Mouse (Mus musculus) left cerebral cortex, adult 11 months (tissue): ENCODE measurements around the gene Dusp12.

Experiments used
- DNase-seq: peaks from one replicate; pipeline ENCODE4 v3.0.0; 2022; ENCODE audit warnings: low spot score

The Dusp12 gene

GRCm38 (mm10) chr1:170862435-170862717 lies 23.0 kb downstream of the Dusp12 start:
- no peak for DNase-seq

GRCm38 (mm10) chr1:170861671-170862434 lies 23.5 kb downstream of the Dusp12 start:
- DNase-seq: no peak

- DNase-seq: no peak
These were observed 26.5 kb downstream of the Dusp12 start for GRCm38 (mm10) chr1:170858872-170859271.

GRCm38 (mm10) chr1:170857369-170857768 lies 28.0 kb downstream of the Dusp12 start:
- DNase-seq: no peak

- no peak for DNase-seq
These were observed 30.1 kb downstream of the Dusp12 start for GRCm38 (mm10) chr1:170855056-170855760.

GRCm38 (mm10) chr1:170853604-170854003 lies 31.7 kb downstream of the Dusp12 start:
- DNase-seq: no peak

GRCm38 (mm10) chr1:170850637-170851624 lies 34.4 kb downstream of the Dusp12 start:
- DNase-seq: no peak

GRCm38 (mm10) chr1:170850007-170850406 lies 35.3 kb downstream of the Dusp12 start:
- DNase-seq: no peak

- DNase-seq: no peak
These were observed 39.7 kb downstream of the Dusp12 start for GRCm38 (mm10) chr1:170845448-170846307.

- no peak for DNase-seq
These were observed 41.0 kb downstream of the Dusp12 start for GRCm38 (mm10) chr1:170844380-170844779.

- no peak for DNase-seq
These were observed 45.7 kb downstream of the Dusp12 start for GRCm38 (mm10) chr1:170839685-170840084.

- no peak for DNase-seq
These were observed 50.6 kb downstream of the Dusp12 start for GRCm38 (mm10) chr1:170834756-170835155.

- DNase-seq: no peak
These were observed 55.6 kb downstream of the Dusp12 start for GRCm38 (mm10) chr1:170829781-170830180.

- DNase-seq: no peak
These were observed 56.0 kb downstream of the Dusp12 start for GRCm38 (mm10) chr1:170829344-170829743.
